Mouse (Mus musculus): ENCODE data around the gene Agbl3. TPM values are rescaled to one million over a fixed set of nuclear protein-coding genes. Genes with fewer than 3 reads are reported as not detected.
A peak's percentile ranks its signal among the peaks of the same experiment; 100 is the strongest.

Agbl3 gene
- polyA plus RNA-seq (2014; fragmentation: Nextera tagmentation; extraction: Ambion mirVana) = 5.7 and 6.2 TPM in 2 replicates

DNA sequence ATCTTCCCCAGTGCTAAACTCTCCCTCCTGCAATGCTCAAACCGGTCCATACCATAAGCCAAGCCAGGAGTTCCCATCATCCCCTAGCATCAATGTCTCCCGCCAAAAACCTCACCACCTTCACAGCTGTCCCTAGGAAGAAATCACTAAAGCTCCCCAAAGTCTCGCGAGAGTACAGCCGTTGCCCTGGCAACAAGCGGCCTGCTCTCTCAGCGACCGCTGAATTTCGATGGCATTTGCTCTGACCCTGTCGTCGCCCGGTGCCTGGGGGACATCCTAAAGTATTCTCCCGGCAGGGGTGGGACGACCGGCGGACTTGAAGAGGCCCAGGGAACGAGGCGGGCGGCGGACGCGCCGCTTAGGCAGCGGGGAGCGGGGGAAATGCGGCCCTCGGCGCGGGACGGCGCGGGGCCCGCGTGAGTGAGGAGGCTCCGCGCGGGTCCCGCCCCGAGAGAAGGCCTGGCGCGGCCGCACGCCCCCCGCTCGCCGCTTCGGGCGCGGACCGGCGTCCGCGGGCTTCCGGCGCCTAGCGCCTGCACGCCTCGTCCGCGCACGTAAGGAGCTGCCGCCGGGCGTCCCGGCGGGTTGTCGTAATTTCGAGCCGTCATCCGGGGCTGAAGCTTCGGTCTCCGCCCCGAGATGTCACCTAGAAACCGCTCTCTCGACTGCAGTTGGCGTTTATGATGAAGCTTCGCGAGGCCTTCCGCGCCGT lies at the start of gene Agbl3:
Agbl3 (plus strand) TSS at position 202 of the 712 bp plus-strand sequence.
- ATAC-seq (ENCODE audit: insufficient read depth, low FRiP score, low TSS enrichment) = peak; percentile 97
- H3K9me3 ChIP-seq (ENCODE audit: control insufficient read depth, low read length) = no peaks in the 10 kb centered on the region
- H3K27ac ChIP-seq (ENCODE audit: low read depth, low read length) = peak within 1 kb of the TSS; percentile 97
- H3K4me3 ChIP-seq (ENCODE audit: low read depth, low read length) = peak within 1 kb of the TSS; percentile 58
- peak within 1 kb of the TSS; percentile 70 for H3K4me2 ChIP-seq (ENCODE audit: low read depth)
- H3K9ac ChIP-seq (ENCODE audit: low read length) = peak within 1 kb of the TSS; percentile 88
- peak; percentile 95 for DNase-seq (ENCODE audit: low spot score)
- no peaks in the 10 kb centered on the region for H3K4me1 ChIP-seq (ENCODE audit: control insufficient read depth, insufficient read depth, low read length)
- H3K27me3 ChIP-seq (ENCODE audit: control insufficient read depth, insufficient read depth, low read length) = no peaks in the 10 kb centered on the region
- no peaks in the 10 kb centered on the region for H3K36me3 ChIP-seq (ENCODE audit: control insufficient read depth, insufficient read depth, low read length)
- under 1% methylated on average over 70 of the region's 81 CpGs for WGBS

DNA sequence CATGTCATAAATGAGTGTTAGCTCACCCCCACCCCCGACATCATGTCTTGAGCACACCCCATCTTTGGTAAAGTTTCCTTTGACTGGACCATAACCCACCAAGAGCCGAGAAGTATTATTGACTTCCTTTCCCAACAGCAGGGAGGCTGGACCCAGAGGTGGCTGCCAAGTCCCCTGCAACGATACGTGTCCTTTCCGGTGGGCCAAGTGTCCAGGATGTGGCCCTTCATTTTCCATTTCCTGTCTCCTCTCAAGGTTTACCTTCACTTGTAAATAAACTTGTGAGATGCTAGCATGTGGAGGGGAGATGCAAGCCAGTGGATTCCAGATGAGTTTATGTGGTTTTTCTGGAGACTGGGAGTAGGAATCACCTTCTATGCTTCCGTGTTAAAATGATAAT lies 49.2 kb upstream of the Agbl3 start:
- no peaks in the 10 kb centered on the region for H3K4me1 ChIP-seq (ENCODE audit: control insufficient read depth, insufficient read depth, low read length)
- H3K27ac ChIP-seq (ENCODE audit: low read depth, low read length) = no peak overlapping the region
- 82% methylated on average over 6 of the region's 6 CpGs for WGBS
- DNase-seq (ENCODE audit: low spot score) (no peak), ATAC-seq (ENCODE audit: insufficient read depth, low FRiP score, low TSS enrichment) (no peak)
- no peaks in the 10 kb centered on the region for H3K27me3 ChIP-seq (ENCODE audit: control insufficient read depth, insufficient read depth, low read length)
- H3K4me2 ChIP-seq (ENCODE audit: low read depth) = no peak overlapping the region
- H3K4me3 ChIP-seq (ENCODE audit: low read depth, low read length) = no peak overlapping the region
- no peaks in the 10 kb centered on the region for H3K36me3 ChIP-seq (ENCODE audit: control insufficient read depth, insufficient read depth, low read length)
- no peaks in the 10 kb centered on the region for H3K9me3 ChIP-seq (ENCODE audit: control insufficient read depth, low read length)
- no peak overlapping the region for H3K9ac ChIP-seq (ENCODE audit: low read length)

DNA sequence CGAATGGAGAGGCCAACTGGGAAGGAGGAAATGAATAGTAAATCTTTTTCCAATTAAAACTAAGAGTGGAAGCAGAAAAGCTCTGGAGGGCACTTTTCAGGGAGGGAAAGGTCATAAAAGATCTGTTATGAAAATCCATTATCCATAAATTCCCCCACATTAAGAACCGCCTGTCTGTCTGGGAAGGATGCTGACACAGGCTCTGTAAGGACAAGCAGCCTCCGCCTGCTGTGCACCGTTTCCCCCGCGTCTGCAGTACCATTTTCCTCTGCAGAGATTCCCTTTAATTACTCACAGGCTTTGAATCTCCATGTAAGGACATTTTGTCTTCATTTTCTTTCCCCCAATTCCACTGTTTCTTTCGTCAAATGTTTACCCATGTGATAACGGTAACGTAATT lies 48.7 kb upstream of the Agbl3 start:
- Histone ChIP-seq H3K4me3 (ENCODE audit: low read depth, low read length) (no peak overlapping the region), H3K4me2 (ENCODE audit: low read depth) (no peak overlapping the region), H3K27me3 (ENCODE audit: control insufficient read depth, insufficient read depth, low read length) (no peaks in the 10 kb centered on the region), H3K36me3 (ENCODE audit: control insufficient read depth, insufficient read depth, low read length) (no peaks in the 10 kb centered on the region), H3K27ac (ENCODE audit: low read depth, low read length) (no peak overlapping the region), H3K9ac (ENCODE audit: low read length) (no peak overlapping the region), H3K4me1 (ENCODE audit: control insufficient read depth, insufficient read depth, low read length) (no peaks in the 10 kb centered on the region), H3K9me3 (ENCODE audit: control insufficient read depth, low read length) (no peaks in the 10 kb centered on the region)
- DNase-seq (ENCODE audit: low spot score) (no peak), ATAC-seq (ENCODE audit: insufficient read depth, low FRiP score, low TSS enrichment) (no peak)
- 62% methylated on average over 9 of the region's 9 CpGs for WGBS

DNA sequence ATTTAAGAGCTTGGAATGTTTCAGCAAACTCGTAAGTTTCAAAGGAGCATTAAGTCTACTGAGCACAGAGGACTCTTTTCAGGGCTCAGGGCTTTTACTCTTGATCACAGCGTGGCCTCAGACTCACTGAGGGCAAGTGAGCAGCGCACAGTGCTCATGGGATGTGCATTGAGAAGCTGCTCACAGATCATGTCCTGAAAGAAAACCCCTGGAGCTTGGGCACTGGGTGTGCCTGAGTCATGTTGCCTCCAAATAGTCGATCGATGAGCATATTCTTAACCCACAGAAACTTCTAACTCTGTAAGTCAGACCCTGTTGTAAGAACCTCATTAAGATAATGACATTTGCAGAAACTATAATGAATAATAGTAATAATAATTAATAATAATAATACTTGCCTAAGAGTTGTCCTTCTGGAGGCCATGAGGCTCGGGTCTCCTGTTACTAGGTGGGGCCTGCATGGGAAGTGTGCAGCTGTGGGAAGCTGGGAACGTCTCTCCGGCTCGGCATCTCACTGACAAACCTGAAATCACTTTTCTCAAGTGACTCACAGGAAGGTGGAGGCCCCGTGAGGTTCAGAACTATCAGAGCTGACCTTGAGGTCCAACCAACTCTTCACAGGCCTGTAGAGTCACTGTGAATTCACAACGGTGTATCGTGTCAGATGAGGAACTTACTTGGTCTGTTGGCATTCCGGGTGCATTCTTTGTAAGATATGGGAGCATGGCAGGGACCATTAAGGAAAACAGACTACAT lies 45.1 kb upstream of the Agbl3 start:
- Histone ChIP-seq H3K9ac (ENCODE audit: low read length) (no peak overlapping the region), H3K4me1 (ENCODE audit: control insufficient read depth, insufficient read depth, low read length) (no peaks in the 10 kb centered on the region), H3K36me3 (ENCODE audit: control insufficient read depth, insufficient read depth, low read length) (no peaks in the 10 kb centered on the region), H3K27ac (ENCODE audit: low read depth, low read length) (no peak overlapping the region), H3K27me3 (ENCODE audit: control insufficient read depth, insufficient read depth, low read length) (no peaks in the 10 kb centered on the region), H3K4me3 (ENCODE audit: low read depth, low read length) (no peak overlapping the region), H3K4me2 (ENCODE audit: low read depth) (no peak overlapping the region), H3K9me3 (ENCODE audit: control insufficient read depth, low read length) (no peaks in the 10 kb centered on the region)
- WGBS = 86% methylated on average over 13 of the region's 13 CpGs
- DNase-seq (ENCODE audit: low spot score) = no peak
- no peak for ATAC-seq (ENCODE audit: insufficient read depth, low FRiP score, low TSS enrichment)

DNA sequence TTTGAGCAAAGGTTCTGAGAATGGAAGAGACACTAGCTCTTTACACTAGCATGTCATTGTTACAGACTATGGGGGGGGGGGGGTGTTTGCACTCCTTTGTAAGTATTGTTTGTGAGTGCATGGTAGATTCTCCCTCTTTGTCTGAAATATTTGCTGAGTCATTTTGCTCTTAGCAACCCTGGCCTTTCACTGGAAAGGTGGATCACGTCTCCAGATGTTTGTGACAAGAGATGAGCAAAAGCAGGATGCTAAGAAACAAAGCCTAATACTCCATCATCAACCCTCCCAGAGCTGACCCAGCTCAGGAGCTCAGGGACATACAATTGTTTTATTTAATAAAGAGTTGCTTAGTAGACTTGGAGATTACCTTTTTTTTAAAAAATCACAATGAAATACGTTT lies 43.3 kb upstream of the Agbl3 start:
- H3K36me3 ChIP-seq (ENCODE audit: control insufficient read depth, insufficient read depth, low read length) = no peaks in the 10 kb centered on the region
- DNase-seq (ENCODE audit: low spot score) (no peak), ATAC-seq (ENCODE audit: insufficient read depth, low FRiP score, low TSS enrichment) (no peak)
- no peak overlapping the region for H3K4me3 ChIP-seq (ENCODE audit: low read depth, low read length)
- no peak overlapping the region for H3K4me2 ChIP-seq (ENCODE audit: low read depth)
- no peak overlapping the region for H3K9ac ChIP-seq (ENCODE audit: low read length)
- H3K27ac ChIP-seq (ENCODE audit: low read depth, low read length) = no peak overlapping the region
- WGBS = 63% methylated on average over 2 of the region's 2 CpGs
- no peaks in the 10 kb centered on the region for H3K9me3 ChIP-seq (ENCODE audit: control insufficient read depth, low read length)
- H3K27me3 ChIP-seq (ENCODE audit: control insufficient read depth, insufficient read depth, low read length) = no peaks in the 10 kb centered on the region
- H3K4me1 ChIP-seq (ENCODE audit: control insufficient read depth, insufficient read depth, low read length) = no peaks in the 10 kb centered on the region

DNA sequence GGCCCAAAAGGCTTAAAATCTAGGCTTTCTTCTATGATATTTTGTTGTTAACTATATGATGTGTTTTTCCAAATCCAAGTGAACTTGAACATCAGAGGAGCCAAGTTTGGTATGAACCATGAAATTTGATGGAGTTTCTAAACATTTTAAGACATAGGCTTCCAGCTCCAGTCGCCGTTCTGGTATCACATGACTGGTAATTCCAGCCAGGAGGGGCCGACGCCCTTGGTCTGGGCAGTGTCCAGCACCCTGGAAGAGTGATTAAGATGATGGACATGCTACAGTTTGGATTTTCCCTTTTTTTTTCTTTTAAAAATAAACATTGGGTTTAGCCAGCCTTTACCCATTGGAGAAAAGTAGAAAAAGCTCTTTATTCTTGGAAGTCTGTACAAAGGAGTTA lies 36.3 kb upstream of the Agbl3 start:
- no peak overlapping the region for H3K4me2 ChIP-seq (ENCODE audit: low read depth)
- no peak overlapping the region for H3K4me3 ChIP-seq (ENCODE audit: low read depth, low read length)
- 87% methylated on average over 4 of the region's 4 CpGs for WGBS
- H3K27me3 ChIP-seq (ENCODE audit: control insufficient read depth, insufficient read depth, low read length) = no peaks in the 10 kb centered on the region
- no peaks in the 10 kb centered on the region for H3K4me1 ChIP-seq (ENCODE audit: control insufficient read depth, insufficient read depth, low read length)
- no peaks in the 10 kb centered on the region; the same call in 1 of the 2 replicates for H3K36me3 ChIP-seq (ENCODE audit: control insufficient read depth, insufficient read depth, low read length)
- no peaks in the 10 kb centered on the region for H3K9me3 ChIP-seq (ENCODE audit: control insufficient read depth, low read length)
- no peak for DNase-seq (ENCODE audit: low spot score)
- H3K9ac ChIP-seq (ENCODE audit: low read length) = no peak overlapping the region
- no peak overlapping the region for H3K27ac ChIP-seq (ENCODE audit: low read depth, low read length)
- no peak for ATAC-seq (ENCODE audit: insufficient read depth, low FRiP score, low TSS enrichment)

DNA sequence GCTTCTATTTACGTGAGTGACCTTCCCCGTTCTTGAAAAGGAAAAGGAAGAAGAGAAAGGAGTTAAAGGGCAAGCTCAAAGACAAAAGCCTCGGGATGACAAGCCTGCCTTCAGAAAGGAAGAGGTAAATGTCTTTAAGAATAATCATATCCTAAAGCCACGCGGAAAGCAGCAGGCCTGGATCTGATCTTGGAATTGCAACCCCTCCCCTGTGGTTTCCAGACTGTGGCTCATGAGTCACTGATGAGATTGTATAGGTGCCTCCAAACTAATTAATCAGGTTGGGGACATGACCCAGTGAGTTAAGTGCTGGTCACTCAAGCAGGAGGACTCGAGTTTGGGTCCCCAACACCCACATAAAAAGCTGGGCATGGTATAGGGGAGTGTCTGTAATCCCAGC lies 32.4 kb upstream of the Agbl3 start:
- no peak overlapping the region for H3K27ac ChIP-seq (ENCODE audit: low read depth, low read length)
- H3K9ac ChIP-seq (ENCODE audit: low read length) = no peak overlapping the region
- no peaks in the 10 kb centered on the region for H3K4me1 ChIP-seq (ENCODE audit: control insufficient read depth, insufficient read depth, low read length)
- DNase-seq (ENCODE audit: low spot score) (no peak), ATAC-seq (ENCODE audit: insufficient read depth, low FRiP score, low TSS enrichment) (no peak)
- H3K4me3 ChIP-seq (ENCODE audit: low read depth, low read length) = no peak overlapping the region
- H3K4me2 ChIP-seq (ENCODE audit: low read depth) = no peak overlapping the region
- H3K36me3 ChIP-seq (ENCODE audit: control insufficient read depth, insufficient read depth, low read length) = no peaks in the 10 kb centered on the region; the same call in 1 of the 2 replicates
- H3K9me3 ChIP-seq (ENCODE audit: control insufficient read depth, low read length) = no peaks in the 10 kb centered on the region
- no peaks in the 10 kb centered on the region for H3K27me3 ChIP-seq (ENCODE audit: control insufficient read depth, insufficient read depth, low read length)
- 85% methylated on average over 6 of the region's 6 CpGs for WGBS

DNA sequence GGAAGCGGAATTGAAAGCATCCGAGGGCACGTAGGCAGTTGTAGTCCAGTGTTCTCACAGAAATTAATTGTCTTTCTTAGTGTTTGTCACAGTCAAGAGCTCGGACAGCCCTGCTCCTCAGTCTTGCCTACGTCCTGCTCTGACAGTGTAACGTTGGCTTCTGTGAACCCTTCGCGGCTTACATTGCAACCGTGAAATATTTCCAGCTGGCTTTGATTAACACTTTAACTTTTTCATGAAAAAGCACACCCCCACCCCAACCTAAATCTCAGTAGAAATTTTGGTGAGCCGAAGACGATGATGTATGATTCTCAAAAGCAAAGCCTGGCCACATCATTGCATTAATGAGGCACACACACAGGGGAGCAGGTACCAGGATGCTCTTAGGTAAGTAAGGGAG lies 31.7 kb upstream of the Agbl3 start:
- no peaks in the 10 kb centered on the region for H3K9me3 ChIP-seq (ENCODE audit: control insufficient read depth, low read length)
- H3K9ac ChIP-seq (ENCODE audit: low read length) = no peak overlapping the region
- H3K4me3 ChIP-seq (ENCODE audit: low read depth, low read length) = no peak overlapping the region
- no peak overlapping the region for H3K4me2 ChIP-seq (ENCODE audit: low read depth)
- no peak for DNase-seq (ENCODE audit: low spot score)
- no peak for ATAC-seq (ENCODE audit: insufficient read depth, low FRiP score, low TSS enrichment)
- no peak overlapping the region for H3K27ac ChIP-seq (ENCODE audit: low read depth, low read length)
- 85% methylated on average over 11 of the region's 11 CpGs for WGBS
- H3K27me3 ChIP-seq (ENCODE audit: control insufficient read depth, insufficient read depth, low read length) = no peaks in the 10 kb centered on the region
- H3K36me3 ChIP-seq (ENCODE audit: control insufficient read depth, insufficient read depth, low read length) = no peaks in the 10 kb centered on the region; the same call in 1 of the 2 replicates
- no peaks in the 10 kb centered on the region for H3K4me1 ChIP-seq (ENCODE audit: control insufficient read depth, insufficient read depth, low read length)

DNA sequence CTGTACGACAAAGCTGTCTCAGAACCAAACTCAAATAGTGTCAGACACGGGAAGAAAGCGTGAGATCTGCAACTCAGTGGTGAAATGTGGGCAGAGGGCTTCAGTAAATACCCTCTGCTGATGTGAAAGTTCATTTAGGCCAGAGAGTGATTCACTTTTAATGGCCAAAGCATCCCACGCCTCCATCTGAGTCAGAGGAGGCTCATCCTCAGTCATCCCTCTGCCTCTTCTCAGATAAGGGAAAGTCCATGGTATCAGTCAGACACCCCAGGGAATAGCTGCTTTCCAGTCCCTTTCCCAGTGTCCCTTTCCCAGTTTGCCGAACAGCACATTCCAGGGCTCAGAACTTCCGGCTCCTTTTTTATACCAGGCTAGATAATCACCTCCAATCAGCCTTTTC lies 30.7 kb upstream of the Agbl3 start:
- Histone ChIP-seq H3K27ac (ENCODE audit: low read depth, low read length) (no peak overlapping the region), H3K36me3 (ENCODE audit: control insufficient read depth, insufficient read depth, low read length) (no peaks in the 10 kb centered on the region; the same call in 1 of the 2 replicates), H3K4me3 (ENCODE audit: low read depth, low read length) (no peak overlapping the region), H3K4me1 (ENCODE audit: control insufficient read depth, insufficient read depth, low read length) (no peaks in the 10 kb centered on the region), H3K27me3 (ENCODE audit: control insufficient read depth, insufficient read depth, low read length) (no peaks in the 10 kb centered on the region), H3K9me3 (ENCODE audit: control insufficient read depth, low read length) (no peaks in the 10 kb centered on the region), H3K9ac (ENCODE audit: low read length) (no peak overlapping the region), H3K4me2 (ENCODE audit: low read depth) (no peak overlapping the region)
- WGBS = 86% methylated on average over 6 of the region's 6 CpGs
- ATAC-seq (ENCODE audit: insufficient read depth, low FRiP score, low TSS enrichment) = no peak
- DNase-seq (ENCODE audit: low spot score) = no peak

All from neural tube, embryonic 11.5 days (tissue).